In genomic region chr11:49863926-49864325, GRCm38 (mm10) we compare ENCODE assay signal across 28 mouse cellular contexts. TPM values are rescaled to one million over a fixed set of nuclear protein-coding genes. Genes with fewer than 3 reads are reported as not detected.
DNase-seq lines count a peak whose midpoint lies in the region; ATAC-seq and TF ChIP-seq lines count a peak whose summit lies in the region.
"Had no signal": no experiment of that assay in that cellular context is flagged by ENCODE, and none has a peak within 500 bp of the region (broad histone marks: within the 10 kb centered on the region; RNA-seq: fewer than 3 reads in every experiment).

No protein-coding gene starts in this region.

- peaks cover 3 to 22% of the 10 kb centered on the region in 2 experiments; a peak in 2 of 4 replicates for H3K4me1 ChIP-seq in liver, embryonic 14.5 days (replicated peaks; ENCODE audit: control insufficient read depth in 2 of 2, insufficient read depth in 2 of 2, low read length in 1 of 2)
- no peaks in the 10 kb centered on the region for H3K4me1 ChIP-seq in forebrain, postnatal 0 days (ENCODE audit: insufficient read depth)
- no peaks in the 10 kb centered on the region for H3K4me1 ChIP-seq in midbrain, postnatal 0 days (ENCODE audit: insufficient read depth, low read length)
- H3K4me1 ChIP-seq: embryonic facial prominence, embryonic 10.5 days; embryonic facial prominence, embryonic 15.5 days; forebrain, embryonic 13.5 days; heart, embryonic 12.5 days; limb, embryonic 13.5 days; neural tube, embryonic 13.5 days had no signal

- H3K27me3 ChIP-seq in liver, embryonic 14.5 days (ENCODE audit: control insufficient read depth, insufficient read depth, low read length) = no peaks in the 10 kb centered on the region
- H3K27me3 ChIP-seq in forebrain, postnatal 0 days (ENCODE audit: insufficient read depth, low read length) = no peaks in the 10 kb centered on the region
- no peaks in the 10 kb centered on the region for H3K27me3 ChIP-seq in midbrain, postnatal 0 days (ENCODE audit: insufficient read depth, low read length)
- H3K27me3 ChIP-seq: embryonic facial prominence, embryonic 15.5 days; forebrain, embryonic 13.5 days; heart, embryonic 12.5 days; limb, embryonic 13.5 days; neural tube, embryonic 13.5 days; Patski had no signal

- no peak overlapping the region for H3K27ac ChIP-seq in liver, embryonic 14.5 days
- no peak overlapping the region for H3K27ac ChIP-seq in forebrain, postnatal 0 days (ENCODE audit: low read depth, low read length)
- no peak overlapping the region for H3K27ac ChIP-seq in midbrain, postnatal 0 days (ENCODE audit: low read depth, low read length)
- H3K27ac ChIP-seq: embryonic facial prominence, embryonic 10.5 days; embryonic facial prominence, embryonic 15.5 days; forebrain, embryonic 13.5 days; heart, adult 2 months; hindbrain, embryonic 14.5 days; limb, embryonic 13.5 days; neural tube, embryonic 13.5 days had no signal

- no peaks in the 10 kb centered on the region for H3K36me3 ChIP-seq in liver, embryonic 14.5 days (replicated peaks; ENCODE audit: control insufficient read depth, insufficient read depth, low read depth)
- H3K36me3 ChIP-seq in forebrain, postnatal 0 days (ENCODE audit: insufficient read depth) = peaks cover 15% of the 10 kb centered on the region; the same call in 1 of the 2 replicates
- H3K36me3 ChIP-seq in midbrain, postnatal 0 days (ENCODE audit: insufficient read depth, low read length) = peaks cover 21% of the 10 kb centered on the region

- no peak overlapping the region for H3K9ac ChIP-seq in liver, embryonic 14.5 days (replicated peaks)
- H3K9ac ChIP-seq in forebrain, postnatal 0 days = no peak overlapping the region
- no peak overlapping the region for H3K9ac ChIP-seq in midbrain, postnatal 0 days (replicated peaks; ENCODE audit: low read length, poor library complexity, severe bottlenecking)
- H3K9ac ChIP-seq: embryonic facial prominence, embryonic 15.5 days; forebrain, embryonic 13.5 days; heart, embryonic 12.5 days; hindbrain, embryonic 14.5 days; limb, embryonic 13.5 days; lung, embryonic 14.5 days; neural tube, embryonic 13.5 days had no signal

- peak; percentile 67 for TF ChIP-seq EP300 in liver, embryonic 14.5 days (IDR thresholded peaks at IDR 0.05; ENCODE audit: low read depth)

- no peak overlapping the region for H3K4me3 ChIP-seq in liver, embryonic 14.5 days (ENCODE audit: insufficient read depth in 1 of 2, low read depth in 2 of 2, low read length in 2 of 2)
- H3K4me3 ChIP-seq in forebrain, postnatal 0 days (ENCODE audit: low read depth, low read length) = no peak overlapping the region
- H3K4me3 ChIP-seq in midbrain, postnatal 0 days (ENCODE audit: low read depth, low read length) = no peak overlapping the region
- H3K4me3 ChIP-seq: embryonic facial prominence, embryonic 10.5 days; embryonic facial prominence, embryonic 15.5 days; forebrain, embryonic 13.5 days; heart, adult 2 months; heart, embryonic 12.5 days; limb, embryonic 13.5 days; neural tube, embryonic 13.5 days had no signal

- no peak for TF ChIP-seq CTCF in liver, embryonic 14.5 days (IDR thresholded peaks at IDR 0.05; ENCODE audit: low read depth)
- no peak for TF ChIP-seq CTCF in forebrain, postnatal 0 days (IDR thresholded peaks at IDR 0.05; ENCODE audit: low read depth)
- no peak for TF ChIP-seq CTCF in midbrain, postnatal 0 days (IDR thresholded peaks at IDR 0.05)

- peak; percentile 63 for DNase-seq in MEL-GATA-1-ER (ENCODE audit: extremely low read depth, low read depth)
- DNase-seq in liver, embryonic 14.5 days (ENCODE audit: low read depth in 3 of 3, low spot score in 3 of 3) = no peak
- DNase-seq in forebrain, postnatal 0 days = no peak
- no peak for DNase-seq in midbrain, postnatal 0 days (ENCODE audit: low spot score)
- DNase-seq: adrenal gland, postnatal 10 days; B cell, adult 2 months; cerebellum, adult 11-12 months; cerebellum, postnatal 10 days; gastrocnemius, postnatal 14 days; heart, adult 2 months; kidney, adult 9 months; kidney, postnatal 10 days; lung, embryonic 14.5 days; lung, postnatal 14 days; right cerebral cortex, postnatal 4 days had no signal

- H3K9me3 ChIP-seq in liver, embryonic 14.5 days (ENCODE audit: control insufficient read depth, low read length) = no peaks in the 10 kb centered on the region
- H3K9me3 ChIP-seq in forebrain, postnatal 0 days (ENCODE audit: low read length) = no peaks in the 10 kb centered on the region
- no peaks in the 10 kb centered on the region for H3K9me3 ChIP-seq in midbrain, postnatal 0 days (ENCODE audit: low read length)
- H3K9me3 ChIP-seq: embryonic facial prominence, embryonic 10.5 days; embryonic facial prominence, embryonic 15.5 days; forebrain, embryonic 13.5 days; heart, embryonic 12.5 days; limb, embryonic 13.5 days; neural tube, embryonic 13.5 days had no signal

- no peak overlapping the region for H3K4me2 ChIP-seq in liver, embryonic 14.5 days (ENCODE audit: low read depth)
- no peak overlapping the region for H3K4me2 ChIP-seq in forebrain, postnatal 0 days (ENCODE audit: low read depth)
- H3K4me2 ChIP-seq in midbrain, postnatal 0 days (ENCODE audit: low read depth, low read length, poor library complexity, severe bottlenecking) = no peak overlapping the region
- H3K4me2 ChIP-seq: embryonic facial prominence, embryonic 15.5 days; forebrain, embryonic 13.5 days; heart, embryonic 12.5 days; hindbrain, embryonic 14.5 days; limb, embryonic 13.5 days; lung, embryonic 14.5 days; midbrain, embryonic 11.5 days; neural tube, embryonic 13.5 days had no signal

- 0 out of 2 replicates have a peak, but pooled peaks have one; percentile 15 for ATAC-seq in common myeloid progenitor, adult 5-6 weeks (replicated peaks; ENCODE audit: low read depth, poor library complexity, severe bottlenecking)
- peak; percentile 83 for ATAC-seq in liver, embryonic 14.5 days (ENCODE audit: insufficient read depth)
- peak; percentile 88 for ATAC-seq in megakaryocyte-erythroid progenitor cell, adult 5-6 weeks (replicated peaks; ENCODE audit: low FRiP score, low TSS enrichment, poor library complexity, severe bottlenecking)
- ATAC-seq in forebrain, postnatal 0 days = no peak
- no peak for ATAC-seq in midbrain, postnatal 0 days (ENCODE audit: low FRiP score)
- ATAC-seq: forebrain, embryonic 13.5 days; intestine, postnatal 0 days; Patski had no signal

RNA-seq across cellular contexts. Expression of gene Mapk9, which starts 17.4 kb away (rescaled TPM):
- total RNA-seq in common myeloid progenitor, adult 5-6 weeks (2017) = 51.6 and 60.3 TPM in 2 replicates
- polyA plus RNA-seq in liver, embryonic 14.5 days (2012; rRNA removed) = 8.1 and 11.9 TPM in 2 replicates
- 18.5 and 20.2 TPM in 2 replicates for polyA plus RNA-seq in liver, embryonic 14.5 days (2014; fragmentation: Nextera tagmentation; extraction: Ambion mirVana)
- total RNA-seq in megakaryocyte-erythroid progenitor cell, adult 5-6 weeks (2014; fragmentation: Nextera tagmentation) = 107 and 112 TPM in 2 replicates
- total RNA-seq in megakaryocyte-erythroid progenitor cell, adult 5-6 weeks (2017) = 94.5 and 98.9 TPM in 2 replicates
- total RNA-seq in forebrain, postnatal 0 days (2014; rRNA removed) = 92.3 and 123 TPM in 2 replicates
- polyA plus RNA-seq in forebrain, postnatal 0 days (2015; fragmentation: Nextera tagmentation; extraction: Ambion mirVana) = 41.5 and 55.6 TPM in 2 replicates
- 128 and 157 TPM in 2 replicates for total RNA-seq in midbrain, postnatal 0 days (2014; rRNA removed)
- 70.4 and 72.1 TPM in 2 replicates for polyA plus RNA-seq in midbrain, postnatal 0 days (2015; fragmentation: Nextera tagmentation; extraction: Ambion mirVana)

RNA-seq across cellular contexts. Expression of gene Rasgef1c, which starts 37.7 kb away (rescaled TPM):
- total RNA-seq in common myeloid progenitor, adult 5-6 weeks (2017) = 0.59 and 0.68 TPM in 2 replicates
- polyA plus RNA-seq in liver, embryonic 14.5 days (2012; rRNA removed) = 0.04 TPM in 1 of 2 replicates, not detected in the other
- polyA plus RNA-seq in liver, embryonic 14.5 days (2014; fragmentation: Nextera tagmentation; extraction: Ambion mirVana) = not detected in 2 replicates
- total RNA-seq in megakaryocyte-erythroid progenitor cell, adult 5-6 weeks (2014; fragmentation: Nextera tagmentation) = 1.4 and 5.6 TPM in 2 replicates
- 1.2 TPM in 2 replicates for total RNA-seq in megakaryocyte-erythroid progenitor cell, adult 5-6 weeks (2017)
- total RNA-seq in forebrain, postnatal 0 days (2014; rRNA removed) = 28.3 and 36.1 TPM in 2 replicates
- 24.9 and 30.8 TPM in 2 replicates for polyA plus RNA-seq in forebrain, postnatal 0 days (2015; fragmentation: Nextera tagmentation; extraction: Ambion mirVana)
- 44.8 and 45.7 TPM in 2 replicates for total RNA-seq in midbrain, postnatal 0 days (2014; rRNA removed)
- polyA plus RNA-seq in midbrain, postnatal 0 days (2015; fragmentation: Nextera tagmentation; extraction: Ambion mirVana) = 42.6 and 43.3 TPM in 2 replicates
- polyA plus RNA-seq: heart, postnatal 0 days had no signal

Comparison
In these comparisons a context has a peak if more than half of its experiments do, and no peak if none do; other contexts are left out.
1. ATAC-seq: peak in common myeloid progenitor, adult 5-6 weeks (single experiment), liver, embryonic 14.5 days (single experiment) and megakaryocyte-erythroid progenitor cell, adult 5-6 weeks (single experiment); none in forebrain, postnatal 0 days (single experiment) and midbrain, postnatal 0 days (single experiment).